Mouse (Mus musculus) bone marrow macrophage, adult 2 months (primary cell): ENCODE results near the gene Cyp26b1. TPM values are rescaled to one million over a fixed set of nuclear protein-coding genes. Genes with fewer than 3 reads are reported as not detected.

ENCODE experiments used
- H3K27ac ChIP-seq: 2 replicates; pipeline ENCODE4 v1.5.1; 2012; ENCODE audit warnings: low read depth, low read length; ENCODE audit not compliant: insufficient read depth
- H3K4me1 ChIP-seq: 2 replicates; pipeline ENCODE4 v1.6.1; 2012; ENCODE audit warnings: low read length; ENCODE audit not compliant: control insufficient read depth, insufficient read depth
- H3K4me3 ChIP-seq: 2 replicates; pipeline ENCODE4 v1.5.1; 2012; ENCODE audit warnings: mild to moderate bottlenecking, low read length, moderate library complexity; ENCODE audit not compliant: insufficient read depth
- CTCF ChIP-seq: IDR thresholded peaks from 2 replicates; pipeline ENCODE4 v1.5.1; 2012; ENCODE audit warnings: low read depth, mild to moderate bottlenecking, low read length, moderate library complexity
- POLR2A ChIP-seq: IDR thresholded peaks from 2 replicates; pipeline ENCODE4 v1.6.1; 2012; ENCODE audit warnings: mild to moderate bottlenecking, low read depth, low read length, borderline replicate concordance
- polyA plus RNA-seq: library from polyadenylated mRNA; stranded (reverse); fragments of >200 nt; gene quantifications from 2 replicates; pipeline ENCODE4 v1.2.4, GENCODE M21; 2012; ENCODE audit not compliant: missing spikeins, insufficient read depth, insufficient read length

Gene Cyp26b1
- polyA plus RNA-seq, 1 experiment, result 0.16 TPM

GRCm38 (mm10) chr6:84534944-84535343, 58.8 kb downstream of the Cyp26b1 start:
- Histone ChIP-seq H3K4me3 (no peak overlapping the region), H3K27ac (no peak overlapping the region), H3K4me1 (no peaks in the 10 kb centered on the region)
- TF ChIP-seq CTCF (no peak), POLR2A (no peak)

- H3K4me1 ChIP-seq, result no peaks in the 10 kb centered on the region
- no peak overlapping the region for H3K4me3 ChIP-seq
- TF ChIP-seq POLR2A (no peak), CTCF (no peak)
- no peak overlapping the region for H3K27ac ChIP-seq
These were observed 63.8 kb downstream of the Cyp26b1 start for GRCm38 (mm10) chr6:84529912-84530311.

- no peak overlapping the region for H3K27ac ChIP-seq
- TF ChIP-seq POLR2A, result no peak
- TF ChIP-seq CTCF, result no peak
- H3K4me3 ChIP-seq, result no peak overlapping the region
- H3K4me1 ChIP-seq, result no peaks in the 10 kb centered on the region
These were observed 68.7 kb downstream of the Cyp26b1 start for GRCm38 (mm10) chr6:84524901-84525601.
